ENCODE assay signal across 8 mouse cellular contexts in the genomic region with DNA sequence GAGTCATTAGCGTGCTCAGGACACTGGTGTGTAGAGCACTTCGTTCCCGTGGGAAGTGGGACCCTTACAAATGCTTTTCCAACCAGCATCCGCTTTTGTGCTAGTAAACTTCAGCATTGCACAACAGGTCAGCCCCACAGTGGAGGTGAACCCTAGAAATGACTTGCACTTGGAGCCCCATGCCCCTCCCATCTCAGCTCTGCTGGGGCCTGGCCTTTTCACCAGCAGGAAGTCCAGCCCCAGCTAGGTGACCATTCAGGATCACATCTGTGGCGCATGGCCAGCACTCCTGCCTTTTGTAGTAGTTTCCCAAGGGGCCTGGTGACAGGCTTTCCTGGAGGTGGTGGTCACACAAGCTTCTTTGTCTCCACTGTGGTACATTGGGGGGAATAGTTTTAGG. TPM values are rescaled to one million over a fixed set of nuclear protein-coding genes. Genes with fewer than 3 reads are reported as not detected.
A peak's percentile ranks its signal among the peaks of the same experiment; 100 is the strongest.
DNase-seq lines count a peak whose midpoint lies in the region; ATAC-seq and TF ChIP-seq lines count a peak whose summit lies in the region.

No protein-coding gene starts in this region.

- H3K4me1 ChIP-seq in spleen, adult 2 months (ENCODE audit: control insufficient read depth, insufficient read depth, insufficient read length), result no peaks in the 10 kb centered on the region; the same call in 1 of the 2 replicates
- H3K4me1 ChIP-seq in heart, embryonic 10.5 days, result peaks cover 17% of the 10 kb centered on the region; the same call in 1 of the 2 replicates
- peaks cover 27% of the 10 kb centered on the region for H3K4me1 ChIP-seq in kidney, embryonic 14.5 days (ENCODE audit: control insufficient read depth, insufficient read depth, low read length)
- peaks cover 18% of the 10 kb centered on the region for H3K4me1 ChIP-seq in lung, embryonic 16.5 days (replicated peaks; ENCODE audit: control insufficient read depth, insufficient read depth, low read length)
- H3K4me1 ChIP-seq in stomach, embryonic 15.5 days, result no peaks in the 10 kb centered on the region; the same call in 1 of the 2 replicates

- peak overlapping the region; percentile 85; the same call in 1 of the 2 replicates for H3K4me3 ChIP-seq in spleen, adult 2 months (ENCODE audit: extremely low read depth, insufficient read depth, insufficient read length)
- peak overlapping the region; percentile 65 for H3K4me3 ChIP-seq in heart, embryonic 10.5 days
- peak overlapping the region; percentile 58 for H3K4me3 ChIP-seq in kidney, embryonic 14.5 days (ENCODE audit: low read length)
- peak overlapping the region; percentile 64 for H3K4me3 ChIP-seq in lung, embryonic 16.5 days (ENCODE audit: low read length)
- peak overlapping the region; percentile 57 for H3K4me3 ChIP-seq in stomach, embryonic 15.5 days (replicated peaks)

- no peaks in the 10 kb centered on the region for H3K9me3 ChIP-seq in heart, embryonic 10.5 days
- no peaks in the 10 kb centered on the region for H3K9me3 ChIP-seq in kidney, embryonic 14.5 days (ENCODE audit: control insufficient read depth, low read length)
- H3K9me3 ChIP-seq in lung, embryonic 16.5 days (ENCODE audit: control insufficient read depth, low read length), result no peaks in the 10 kb centered on the region
- no peaks in the 10 kb centered on the region for H3K9me3 ChIP-seq in stomach, embryonic 15.5 days

- peak overlapping the region; percentile 66; the same call in 1 of the 2 replicates for H3K9ac ChIP-seq in kidney, embryonic 14.5 days (ENCODE audit: low read depth, low read length)
- peak overlapping the region; percentile 75 for H3K9ac ChIP-seq in lung, embryonic 16.5 days (ENCODE audit: low read length)
- peak overlapping the region; percentile 29; the same call in 1 of the 2 replicates for H3K9ac ChIP-seq in stomach, embryonic 15.5 days

- no peak overlapping the region for H3K27ac ChIP-seq in spleen, adult 2 months (ENCODE audit: insufficient read depth, low read length)
- peak overlapping the region; percentile 92; the same call in 1 of the 2 replicates for H3K27ac ChIP-seq in heart, embryonic 10.5 days
- H3K27ac ChIP-seq in kidney, embryonic 14.5 days (ENCODE audit: low read depth, low read length), result no peak overlapping the region; the same call in 1 of the 2 replicates
- H3K27ac ChIP-seq in lung, embryonic 16.5 days (ENCODE audit: low read length), result no peak overlapping the region
- peak overlapping the region; percentile 96; the same call in 1 of the 2 replicates for H3K27ac ChIP-seq in stomach, embryonic 15.5 days

- 53% methylated on average over 5 of the region's 5 CpGs for WGBS in spleen, adult 2 months
- WGBS in heart, embryonic 10.5 days, result 37% methylated on average over 5 of the region's 5 CpGs
- WGBS in kidney, embryonic 14.5 days, result 41% methylated on average over 5 of the region's 5 CpGs
- WGBS in lung, embryonic 16.5 days, result 17% methylated on average over 5 of the region's 5 CpGs
- WGBS in stomach, embryonic 15.5 days, result 38% methylated on average over 5 of the region's 5 CpGs

- H3K27me3 ChIP-seq in spleen, adult 2 months (ENCODE audit: control insufficient read depth, insufficient read depth, low read length), result no peaks in the 10 kb centered on the region
- peaks cover 31% of the 10 kb centered on the region for H3K27me3 ChIP-seq in heart, embryonic 10.5 days (ENCODE audit: insufficient read depth, poor library complexity, severe bottlenecking)
- no peaks in the 10 kb centered on the region for H3K27me3 ChIP-seq in kidney, embryonic 14.5 days (ENCODE audit: control insufficient read depth, insufficient read depth, low read length)
- H3K27me3 ChIP-seq in lung, embryonic 16.5 days (ENCODE audit: control insufficient read depth, insufficient read depth, low read depth, low read length), result no peaks in the 10 kb centered on the region
- no peaks in the 10 kb centered on the region for H3K27me3 ChIP-seq in stomach, embryonic 15.5 days (replicated peaks)

- H3K36me3 ChIP-seq in spleen, adult 2 months (ENCODE audit: control insufficient read depth, insufficient read depth, low read length), result no peaks in the 10 kb centered on the region
- no peaks in the 10 kb centered on the region for H3K36me3 ChIP-seq in heart, embryonic 10.5 days
- no peaks in the 10 kb centered on the region for H3K36me3 ChIP-seq in kidney, embryonic 14.5 days (ENCODE audit: control insufficient read depth, insufficient read depth, low read length)
- no peaks in the 10 kb centered on the region for H3K36me3 ChIP-seq in lung, embryonic 16.5 days (ENCODE audit: control insufficient read depth, insufficient read depth, low read length)
- no peaks in the 10 kb centered on the region for H3K36me3 ChIP-seq in stomach, embryonic 15.5 days

- ATAC-seq in kidney, embryonic 14.5 days (ENCODE audit: low FRiP score, low TSS enrichment), result no peak
- no peak for ATAC-seq in lung, embryonic 16.5 days (ENCODE audit: low read depth)
- no peak for ATAC-seq in stomach, embryonic 15.5 days (ENCODE audit: insufficient read depth, low FRiP score, low read depth)
- ATAC-seq in cerebellum, adult (ENCODE audit: insufficient number of reproducible peaks, low FRiP score, low TSS enrichment), result no peak

- TF ChIP-seq POLR2A in spleen, adult 2 months (IDR thresholded peaks at IDR 0.05; ENCODE audit: low read depth, low read length), result no peak

- DNase-seq in spleen, adult 2 months (ENCODE audit: low read depth in 1 of 2, low spot score in 2 of 2), result no peak
- no peak for DNase-seq in spleen, postnatal 36 days (ENCODE audit: low spot score in 2 of 2)
- DNase-seq in heart, embryonic 10.5 days (ENCODE audit: low spot score), result no peak
- no peak for DNase-seq in cerebellum, adult 8-10 months

- TF ChIP-seq CTCF in spleen, adult 2 months (IDR thresholded peaks at IDR 0.05; ENCODE audit: extremely low read depth, insufficient read depth, insufficient read length, insufficient replicate concordance), result no peak

- H3K4me2 ChIP-seq in kidney, embryonic 14.5 days (replicated peaks; ENCODE audit: low read depth, low read length), result peak overlapping the region; percentile 73
- H3K4me2 ChIP-seq in lung, embryonic 16.5 days (ENCODE audit: low read depth, low read length), result peak overlapping the region; percentile 71
- peak overlapping the region; percentile 68 for H3K4me2 ChIP-seq in stomach, embryonic 15.5 days

RNA-seq across cellular contexts. Expression of gene Tmem164, which starts 1.8 kb away (rescaled TPM):
- 13.4 and 14.3 TPM in 2 replicates for polyA plus RNA-seq in spleen, adult 2 months (2012; rRNA removed)
- polyA plus RNA-seq in heart, embryonic 10.5 days (2016; fragmentation: Nextera tagmentation; extraction: Ambion mirVana), result 55.3 and 77.0 TPM in 2 replicates
- polyA plus RNA-seq in kidney, embryonic 14.5 days (2014; fragmentation: Nextera tagmentation; extraction: Ambion mirVana), result 18.5 and 34.5 TPM in 2 replicates
- 49.4 TPM in 2 replicates for polyA plus RNA-seq in lung, embryonic 16.5 days (2015; fragmentation: Nextera tagmentation; extraction: Ambion mirVana)
- polyA plus RNA-seq in stomach, embryonic 15.5 days (2015; fragmentation: Nextera tagmentation; extraction: Ambion mirVana), result 52.2 and 58.2 TPM in 2 replicates

Comparison
In these comparisons a context has a peak if more than half of its experiments do, and no peak if none do; other contexts are left out.
1. H3K27ac ChIP-seq: peak in heart, embryonic 10.5 days (single experiment) and stomach, embryonic 15.5 days (single experiment); none in spleen, adult 2 months (single experiment), kidney, embryonic 14.5 days (single experiment) and lung, embryonic 16.5 days (single experiment).
2. Peak in every context shown above with its lines, with median percentiles within 50 percentile points of each other: H3K4me3 ChIP-seq, H3K4me2 ChIP-seq and H3K9ac ChIP-seq.